Mouse (Mus musculus): ENCODE measurements around the gene Scd3. TPM values are rescaled to one million over a fixed set of nuclear protein-coding genes. Genes with fewer than 3 reads are reported as not detected.
A peak's percentile ranks its signal among the peaks of the same experiment; 100 is the strongest.

Scd3 gene
- polyA plus RNA-seq, 1 experiment: 0.05 TPM

- Histone ChIP-seq H3K4me2 (ENCODE audit: low read depth) (no peak overlapping the region), H3K27me3 (ENCODE audit: control insufficient read depth, insufficient read depth, insufficient read length) (no peaks in the 10 kb centered on the region), H3ac (ENCODE audit: control insufficient read depth, insufficient read length) (no peak overlapping the region), H3K4me3 (no peak overlapping the region), H3K79me2 (ENCODE audit: control insufficient read depth, insufficient read depth) (no peaks in the 10 kb centered on the region), H3K36me3 (ENCODE audit: control insufficient read depth, insufficient read depth) (no peaks in the 10 kb centered on the region)
- TF ChIP-seq CEBPB (IDR thresholded peaks at IDR 0.05; ENCODE audit: insufficient read depth, poor library complexity, severe bottlenecking): no peak
- TF ChIP-seq REST (IDR thresholded peaks at IDR 0.05; ENCODE audit: insufficient read depth, insufficient read length): no peak
- no peak for TF ChIP-seq SRF (IDR thresholded peaks at IDR 0.05; ENCODE audit: control insufficient read depth, insufficient read length, low read depth)
- no peak for TF ChIP-seq POLR2AphosphoS2 (IDR thresholded peaks at IDR 0.05; ENCODE audit: insufficient read length, low read depth)
- TF ChIP-seq E2F4 (IDR thresholded peaks at IDR 0.05; ENCODE audit: insufficient read depth): no peak
- no peak for TF ChIP-seq USF1 (IDR thresholded peaks at IDR 0.05; ENCODE audit: low read depth)
- TF ChIP-seq TCF12 (IDR thresholded peaks at IDR 0.05; ENCODE audit: insufficient read depth, poor library complexity, severe bottlenecking): no peak
- TF ChIP-seq MYOD1 (IDR thresholded peaks at IDR 0.05; ENCODE audit: control insufficient read depth in 1 of 3, insufficient read length in 2 of 3, low read depth in 2 of 3): no peak
- no peak for TF ChIP-seq TCF3 (IDR thresholded peaks at IDR 0.05; ENCODE audit: insufficient read length, low read depth)
- TF ChIP-seq POLR2A (IDR thresholded peaks at IDR 0.05; ENCODE audit: insufficient read length, low read depth): no peak
- no peak for TF ChIP-seq MYOG (IDR thresholded peaks at IDR 0.05; ENCODE audit: control insufficient read depth in 1 of 3, insufficient read depth in 1 of 3, insufficient read length in 2 of 3, low read depth in 2 of 3)
- TF ChIP-seq MAX (IDR thresholded peaks at IDR 0.05; ENCODE audit: low read depth): no peak
These were observed 83.0 kb downstream of the Scd3 start for GRCm38 (mm10) chr19:44286109-44286508.

- H3ac ChIP-seq (ENCODE audit: control insufficient read depth, insufficient read length): no peak overlapping the region
- H3K4me3 ChIP-seq: no peak overlapping the region
- H3K36me3 ChIP-seq (ENCODE audit: control insufficient read depth, insufficient read depth): no peaks in the 10 kb centered on the region
- H3K27me3 ChIP-seq (ENCODE audit: control insufficient read depth, insufficient read depth, insufficient read length): no peaks in the 10 kb centered on the region
- no peaks in the 10 kb centered on the region for H3K79me2 ChIP-seq (ENCODE audit: control insufficient read depth, insufficient read depth)
- no peak overlapping the region for H3K4me2 ChIP-seq (ENCODE audit: low read depth)
- no peak for TF ChIP-seq TCF3 (IDR thresholded peaks at IDR 0.05; ENCODE audit: insufficient read length, low read depth)
- TF ChIP-seq POLR2AphosphoS2 (IDR thresholded peaks at IDR 0.05; ENCODE audit: insufficient read length, low read depth): no peak
- TF ChIP-seq USF1 (IDR thresholded peaks at IDR 0.05; ENCODE audit: low read depth): no peak
- TF ChIP-seq MAX (IDR thresholded peaks at IDR 0.05; ENCODE audit: low read depth): no peak
- no peak for TF ChIP-seq REST (IDR thresholded peaks at IDR 0.05; ENCODE audit: insufficient read depth, insufficient read length)
- no peak for TF ChIP-seq POLR2A (IDR thresholded peaks at IDR 0.05; ENCODE audit: insufficient read length, low read depth)
- TF ChIP-seq SRF (IDR thresholded peaks at IDR 0.05; ENCODE audit: control insufficient read depth, insufficient read length, low read depth): no peak
- TF ChIP-seq CEBPB (IDR thresholded peaks at IDR 0.05; ENCODE audit: insufficient read depth, poor library complexity, severe bottlenecking): no peak
- TF ChIP-seq MYOD1 (IDR thresholded peaks at IDR 0.05; ENCODE audit: control insufficient read depth in 1 of 3, insufficient read length in 2 of 3, low read depth in 2 of 3): no peak
- TF ChIP-seq TCF12 (IDR thresholded peaks at IDR 0.05; ENCODE audit: insufficient read depth, poor library complexity, severe bottlenecking): no peak
- no peak for TF ChIP-seq E2F4 (IDR thresholded peaks at IDR 0.05; ENCODE audit: insufficient read depth)
- no peak for TF ChIP-seq MYOG (IDR thresholded peaks at IDR 0.05; ENCODE audit: control insufficient read depth in 1 of 3, insufficient read depth in 1 of 3, insufficient read length in 2 of 3, low read depth in 2 of 3)
These were observed 84.5 kb downstream of the Scd3 start for GRCm38 (mm10) chr19:44287415-44288110.

- Histone ChIP-seq H3ac (ENCODE audit: control insufficient read depth, insufficient read length) (no peak overlapping the region), H3K36me3 (ENCODE audit: control insufficient read depth, insufficient read depth) (peaks cover 23% of the 10 kb centered on the region), H3K4me2 (ENCODE audit: low read depth) (peak overlapping the region; percentile 98), H3K27me3 (ENCODE audit: control insufficient read depth, insufficient read depth, insufficient read length) (no peaks in the 10 kb centered on the region), H3K79me2 (ENCODE audit: control insufficient read depth, insufficient read depth) (peaks cover 32% of the 10 kb centered on the region), H3K4me3 (peak overlapping the region; percentile 100)
- TF ChIP-seq CEBPB (IDR thresholded peaks at IDR 0.05; ENCODE audit: insufficient read depth, poor library complexity, severe bottlenecking) (no peak), TCF12 (IDR thresholded peaks at IDR 0.05; ENCODE audit: insufficient read depth, poor library complexity, severe bottlenecking) (no peak), MYOG (IDR thresholded peaks at IDR 0.05; ENCODE audit: control insufficient read depth in 1 of 3, insufficient read depth in 1 of 3, insufficient read length in 2 of 3, low read depth in 2 of 3) (no peak)
These were observed 89.0 kb downstream of the Scd3 start for GRCm38 (mm10) chr19:44292083-44292482.

GRCm38 (mm10) chr19:44292483-44292882 lies 89.4 kb downstream of the Scd3 start:
- Histone ChIP-seq H3ac (ENCODE audit: control insufficient read depth, insufficient read length) (no peak overlapping the region), H3K36me3 (ENCODE audit: control insufficient read depth, insufficient read depth) (peaks cover 27% of the 10 kb centered on the region), H3K4me3 (peak overlapping the region; percentile 100), H3K27me3 (ENCODE audit: control insufficient read depth, insufficient read depth, insufficient read length) (no peaks in the 10 kb centered on the region), H3K4me2 (ENCODE audit: low read depth) (peak overlapping the region; percentile 98), H3K79me2 (ENCODE audit: control insufficient read depth, insufficient read depth) (peaks cover 36% of the 10 kb centered on the region)
- TF ChIP-seq TCF3 (IDR thresholded peaks at IDR 0.05; ENCODE audit: insufficient read length, low read depth): no peak
- no peak for TF ChIP-seq POLR2AphosphoS2 (IDR thresholded peaks at IDR 0.05; ENCODE audit: insufficient read length, low read depth)
- TF ChIP-seq MYOD1 (IDR thresholded peaks at IDR 0.05; ENCODE audit: control insufficient read depth in 1 of 3, insufficient read length in 2 of 3, low read depth in 2 of 3): peak in 1 of 3 experiments; percentile 27
- no peak for TF ChIP-seq CEBPB (IDR thresholded peaks at IDR 0.05; ENCODE audit: insufficient read depth, poor library complexity, severe bottlenecking)
- TF ChIP-seq MYOG (IDR thresholded peaks at IDR 0.05; ENCODE audit: control insufficient read depth in 1 of 3, insufficient read depth in 1 of 3, insufficient read length in 2 of 3, low read depth in 2 of 3): peak in 1 of 3 experiments; percentile 41
